Mouse (Mus musculus): ENCODE data around the gene Gm45716. TPM values are rescaled to one million over a fixed set of nuclear protein-coding genes. Genes with fewer than 3 reads are reported as not detected.

Gene Gm45716
- polyA plus RNA-seq, 1 experiment from 2014 or later, result 9.8 TPM

DNA sequence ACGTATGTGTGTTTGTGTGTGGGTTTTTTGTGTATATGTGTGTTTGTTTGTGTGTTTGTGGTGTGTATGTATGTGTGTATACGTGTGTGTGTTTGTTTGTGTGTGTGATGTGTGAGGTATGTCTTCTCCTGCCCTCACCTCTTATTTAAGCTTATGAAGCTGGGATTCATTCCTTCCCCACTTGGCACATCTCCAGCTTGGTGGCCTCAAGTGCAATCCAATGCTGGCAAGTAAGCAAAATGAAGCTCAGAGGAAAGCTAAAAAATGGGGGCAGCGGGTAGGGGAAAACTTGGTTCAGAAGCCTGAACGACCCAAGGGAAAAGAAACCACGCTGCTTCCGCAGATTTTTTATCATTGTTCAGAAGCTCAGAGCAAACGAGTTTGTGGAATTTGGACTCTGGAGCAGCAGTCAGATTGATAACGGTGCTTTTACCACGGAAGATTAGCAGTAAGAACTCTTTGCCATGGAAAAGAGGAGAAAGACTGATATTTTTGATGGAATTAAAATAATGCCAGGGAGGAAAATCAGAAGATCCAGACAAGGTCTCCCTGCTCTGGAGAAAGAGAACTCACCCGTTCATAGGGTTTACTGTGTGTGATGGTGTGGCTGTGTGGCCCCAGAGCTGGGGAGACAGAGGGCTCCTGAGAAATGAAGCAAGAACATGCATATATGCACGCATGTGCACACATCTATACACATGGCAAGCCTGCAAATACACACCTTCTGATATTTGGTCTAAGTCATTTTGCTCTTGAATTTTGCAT lies 8.5 kb downstream of the Gm45716 start:
- Histone ChIP-seq H3K27me3 (ENCODE audit: control insufficient read depth, insufficient read depth, low read length) (no peaks in the 10 kb centered on the region), H3K4me2 (replicated peaks; ENCODE audit: low read depth, low read length) (no peak overlapping the region), H3K9ac (ENCODE audit: low read depth, low read length) (no peak overlapping the region), H3K27ac (ENCODE audit: low read depth, low read length) (no peak overlapping the region), H3K4me3 (ENCODE audit: low read length) (no peak overlapping the region), H3K9me3 (ENCODE audit: control insufficient read depth, low read length) (no peaks in the 10 kb centered on the region), H3K4me1 (ENCODE audit: control insufficient read depth, insufficient read depth, low read length) (no peaks in the 10 kb centered on the region), H3K36me3 (ENCODE audit: control insufficient read depth, insufficient read depth, low read length) (no peaks in the 10 kb centered on the region)
- ATAC-seq (ENCODE audit: low FRiP score, low TSS enrichment), result no peak
- WGBS, result 83% methylated on average over 11 of the region's 11 CpGs

DNA sequence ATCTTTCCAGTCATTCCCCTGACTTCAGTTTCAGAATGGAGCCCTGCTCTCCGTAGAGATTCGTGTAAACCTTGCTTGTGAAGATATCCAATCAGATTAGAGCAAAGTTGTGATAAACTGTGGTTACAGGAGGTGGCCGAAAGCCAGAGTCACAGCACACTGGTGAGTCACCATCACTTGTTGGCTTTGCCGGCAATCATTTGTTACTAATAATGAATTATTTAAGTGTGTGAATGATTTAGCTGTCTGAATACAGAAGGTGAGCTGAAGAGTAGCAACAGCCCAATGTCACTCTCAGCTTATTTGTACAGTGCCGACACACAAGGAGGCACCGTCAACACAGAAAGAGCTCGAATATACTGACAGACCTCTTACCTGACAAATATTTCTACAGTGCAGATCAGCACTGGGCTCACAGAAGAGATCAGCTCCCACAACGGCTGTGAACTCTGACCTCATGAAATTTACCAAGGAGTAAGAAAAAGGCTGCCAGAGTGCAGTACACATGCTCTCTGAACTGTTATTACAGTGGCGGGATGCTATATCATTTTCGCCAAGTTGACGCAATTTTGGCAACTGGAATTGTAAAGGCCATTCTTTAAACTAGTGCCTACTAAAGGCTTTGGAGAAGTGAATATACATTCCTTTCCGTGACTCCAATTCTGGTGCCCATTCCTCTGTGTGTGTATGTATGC lies 9.2 kb downstream of the Gm45716 start:
- Histone ChIP-seq H3K9ac (ENCODE audit: low read depth, low read length) (no peak overlapping the region), H3K4me2 (replicated peaks; ENCODE audit: low read depth, low read length) (no peak overlapping the region), H3K4me1 (ENCODE audit: control insufficient read depth, insufficient read depth, low read length) (no peaks in the 10 kb centered on the region), H3K36me3 (ENCODE audit: control insufficient read depth, insufficient read depth, low read length) (no peaks in the 10 kb centered on the region), H3K27me3 (ENCODE audit: control insufficient read depth, insufficient read depth, low read length) (no peaks in the 10 kb centered on the region), H3K9me3 (ENCODE audit: control insufficient read depth, low read length) (no peaks in the 10 kb centered on the region), H3K27ac (ENCODE audit: low read depth, low read length) (no peak overlapping the region), H3K4me3 (ENCODE audit: low read length) (no peak overlapping the region)
- no peak for ATAC-seq (ENCODE audit: low FRiP score, low TSS enrichment)
- WGBS, result 78% methylated on average over 12 of the region's 12 CpGs

DNA sequence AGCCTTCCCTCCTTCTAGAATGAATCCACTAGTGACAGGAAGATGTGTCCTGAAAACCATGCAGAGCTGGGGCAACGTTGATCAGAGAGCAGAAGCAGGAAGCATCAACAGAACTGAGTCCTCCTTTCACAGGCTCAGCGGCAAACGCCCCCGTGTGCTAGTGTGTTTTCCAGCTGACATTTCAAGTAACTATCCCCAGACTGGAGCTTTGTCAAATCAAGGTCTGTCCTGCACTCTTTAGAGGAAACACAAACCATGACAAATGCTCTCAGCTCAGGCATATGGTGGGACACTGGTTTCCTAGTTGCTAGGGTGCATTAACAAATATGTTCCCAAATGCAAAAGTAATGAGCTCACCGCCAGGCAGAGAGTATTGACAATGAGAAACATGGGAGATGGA lies 10.6 kb downstream of the Gm45716 start:
- Histone ChIP-seq H3K9ac (ENCODE audit: low read depth, low read length) (no peak overlapping the region), H3K4me2 (replicated peaks; ENCODE audit: low read depth, low read length) (no peak overlapping the region), H3K4me3 (ENCODE audit: low read length) (no peak overlapping the region), H3K9me3 (ENCODE audit: control insufficient read depth, low read length) (no peaks in the 10 kb centered on the region), H3K27me3 (ENCODE audit: control insufficient read depth, insufficient read depth, low read length) (no peaks in the 10 kb centered on the region), H3K36me3 (ENCODE audit: control insufficient read depth, insufficient read depth, low read length) (no peaks in the 10 kb centered on the region), H3K27ac (ENCODE audit: low read depth, low read length) (no peak overlapping the region), H3K4me1 (ENCODE audit: control insufficient read depth, insufficient read depth, low read length) (no peaks in the 10 kb centered on the region)
- WGBS, result 67% methylated on average over 5 of the region's 5 CpGs
- no peak for ATAC-seq (ENCODE audit: low FRiP score, low TSS enrichment)

DNA sequence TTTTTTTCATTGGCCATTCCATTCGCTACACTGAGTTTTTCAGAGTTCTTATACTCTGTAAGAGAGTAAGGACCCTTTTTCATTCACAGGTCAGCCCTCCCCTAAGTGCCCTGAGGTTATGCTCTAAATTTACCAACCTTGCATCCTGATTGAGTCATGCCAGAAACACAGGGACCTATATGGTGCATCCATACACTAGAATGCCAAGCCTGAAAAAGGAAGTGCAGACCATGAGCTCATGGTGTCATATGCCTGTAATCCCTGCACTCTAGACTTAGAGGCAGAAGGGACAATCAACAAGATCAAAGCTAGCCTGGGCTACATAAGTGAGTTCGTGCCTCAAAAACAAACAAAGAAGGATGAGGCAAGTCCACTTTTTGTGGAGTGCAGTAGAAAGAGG lies 13.3 kb downstream of the Gm45716 start:
- Histone ChIP-seq H3K9me3 (ENCODE audit: control insufficient read depth, low read length) (no peaks in the 10 kb centered on the region), H3K9ac (ENCODE audit: low read depth, low read length) (no peak overlapping the region), H3K27me3 (ENCODE audit: control insufficient read depth, insufficient read depth, low read length) (no peaks in the 10 kb centered on the region), H3K4me2 (replicated peaks; ENCODE audit: low read depth, low read length) (no peak overlapping the region), H3K36me3 (ENCODE audit: control insufficient read depth, insufficient read depth, low read length) (no peaks in the 10 kb centered on the region), H3K4me1 (ENCODE audit: control insufficient read depth, insufficient read depth, low read length) (no peaks in the 10 kb centered on the region), H3K4me3 (ENCODE audit: low read length) (no peak overlapping the region), H3K27ac (ENCODE audit: low read depth, low read length) (no peak overlapping the region)
- 88% methylated on average over 2 of the region's 2 CpGs for WGBS
- ATAC-seq (ENCODE audit: low FRiP score, low TSS enrichment), result no peak

DNA sequence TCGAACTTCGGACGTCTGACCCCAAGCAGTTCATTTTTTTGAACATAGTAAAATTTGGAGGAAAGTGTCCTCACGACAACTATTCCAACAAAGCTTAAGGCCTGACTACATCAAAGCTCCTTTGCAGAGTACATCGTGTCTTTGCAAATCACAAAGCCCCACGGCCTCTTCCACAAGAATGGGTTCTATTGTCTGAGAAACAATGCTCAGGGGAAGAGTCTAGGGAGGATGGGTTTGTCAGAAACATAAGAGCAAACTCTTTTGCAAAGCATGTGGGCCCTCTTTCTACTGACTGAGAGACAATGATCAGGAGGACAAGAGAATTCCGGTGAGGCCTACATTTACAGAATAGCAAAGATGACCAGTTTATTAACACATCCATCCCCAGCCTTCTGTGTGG lies 26.8 kb downstream of the Gm45716 start:
- H3K4me2 ChIP-seq (replicated peaks; ENCODE audit: low read depth, low read length), result no peak overlapping the region
- no peak overlapping the region for H3K9ac ChIP-seq (ENCODE audit: low read depth, low read length)
- H3K36me3 ChIP-seq (ENCODE audit: control insufficient read depth, insufficient read depth, low read length), result no peaks in the 10 kb centered on the region
- no peaks in the 10 kb centered on the region for H3K4me1 ChIP-seq (ENCODE audit: control insufficient read depth, insufficient read depth, low read length)
- no peaks in the 10 kb centered on the region for H3K27me3 ChIP-seq (ENCODE audit: control insufficient read depth, insufficient read depth, low read length)
- H3K4me3 ChIP-seq (ENCODE audit: low read length), result no peak overlapping the region
- no peak for ATAC-seq (ENCODE audit: low FRiP score, low TSS enrichment)
- whole genome bisulfite sequencing, result 86% methylated on average over 7 of the region's 7 CpGs
- H3K9me3 ChIP-seq (ENCODE audit: control insufficient read depth, low read length), result no peaks in the 10 kb centered on the region
- H3K27ac ChIP-seq (ENCODE audit: low read depth, low read length), result no peak overlapping the region

DNA sequence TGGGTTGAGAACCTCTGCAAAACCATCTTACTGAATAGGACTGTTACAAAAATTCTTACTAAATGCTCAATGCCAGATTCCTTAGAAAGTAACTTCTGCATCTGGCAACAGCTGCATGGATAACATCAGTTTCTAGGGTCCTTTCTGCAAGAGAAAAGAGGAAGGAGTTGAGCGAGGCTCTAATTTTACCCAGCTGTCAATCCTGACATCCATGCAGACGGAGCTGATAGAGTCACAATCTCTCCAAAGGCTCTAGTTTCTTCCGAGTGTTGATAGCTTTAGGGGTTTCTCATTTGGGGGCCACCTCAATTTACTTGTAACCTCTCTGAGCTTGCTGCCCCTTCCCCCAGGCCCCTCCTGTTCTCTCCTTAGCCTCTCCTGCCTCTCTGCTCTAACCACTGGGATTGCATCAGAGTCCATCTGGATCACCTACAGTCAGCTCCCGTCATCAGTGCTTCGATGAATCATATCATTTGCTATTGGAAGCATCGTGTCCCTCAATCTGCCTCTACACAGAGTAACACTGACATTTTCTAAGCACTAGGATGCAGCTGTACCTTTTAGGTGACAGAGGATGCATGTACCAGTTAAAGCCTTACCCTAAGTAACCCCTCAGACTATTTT lies 32.7 kb downstream of the Gm45716 start:
- no peaks in the 10 kb centered on the region for H3K27me3 ChIP-seq (ENCODE audit: control insufficient read depth, insufficient read depth, low read length)
- H3K9me3 ChIP-seq (ENCODE audit: control insufficient read depth, low read length), result no peaks in the 10 kb centered on the region
- H3K27ac ChIP-seq (ENCODE audit: low read depth, low read length), result no peak overlapping the region
- no peaks in the 10 kb centered on the region for H3K36me3 ChIP-seq (ENCODE audit: control insufficient read depth, insufficient read depth, low read length)
- H3K4me1 ChIP-seq (ENCODE audit: control insufficient read depth, insufficient read depth, low read length), result no peaks in the 10 kb centered on the region
- no peak overlapping the region for H3K9ac ChIP-seq (ENCODE audit: low read depth, low read length)
- ATAC-seq (ENCODE audit: low FRiP score, low TSS enrichment), result no peak
- H3K4me2 ChIP-seq (replicated peaks; ENCODE audit: low read depth, low read length), result no peak overlapping the region
- 69% methylated on average over 6 of the region's 6 CpGs for WGBS
- no peak overlapping the region for H3K4me3 ChIP-seq (ENCODE audit: low read length)

DNA sequence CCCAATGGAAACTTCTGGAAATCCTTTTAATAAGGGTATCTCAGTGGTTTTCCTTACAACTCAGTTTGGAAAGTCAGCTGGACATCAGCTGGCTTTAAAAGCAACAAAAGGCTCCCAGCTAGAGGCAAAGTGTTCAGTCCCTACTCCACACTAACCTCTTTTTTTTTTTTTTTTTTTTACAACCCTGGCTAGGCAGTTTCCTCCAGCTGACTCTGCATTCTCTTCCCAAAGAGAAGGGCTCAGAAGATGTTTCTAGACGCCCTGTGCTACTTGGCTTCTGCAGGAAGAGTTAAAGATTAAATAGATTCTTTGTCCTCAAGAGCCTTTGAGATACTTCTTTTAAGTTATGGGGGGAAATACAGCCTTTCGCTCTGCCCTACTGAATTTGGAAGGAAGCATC lies 33.3 kb downstream of the Gm45716 start:
- Histone ChIP-seq H3K4me2 (replicated peaks; ENCODE audit: low read depth, low read length) (no peak overlapping the region), H3K27ac (ENCODE audit: low read depth, low read length) (no peak overlapping the region), H3K36me3 (ENCODE audit: control insufficient read depth, insufficient read depth, low read length) (no peaks in the 10 kb centered on the region), H3K4me3 (ENCODE audit: low read length) (no peak overlapping the region), H3K9ac (ENCODE audit: low read depth, low read length) (no peak overlapping the region), H3K4me1 (ENCODE audit: control insufficient read depth, insufficient read depth, low read length) (no peaks in the 10 kb centered on the region), H3K9me3 (ENCODE audit: control insufficient read depth, low read length) (no peaks in the 10 kb centered on the region), H3K27me3 (ENCODE audit: control insufficient read depth, insufficient read depth, low read length) (no peaks in the 10 kb centered on the region)
- WGBS, result 27% methylated on average over 2 of the region's 2 CpGs
- no peak for ATAC-seq (ENCODE audit: low FRiP score, low TSS enrichment)

DNA sequence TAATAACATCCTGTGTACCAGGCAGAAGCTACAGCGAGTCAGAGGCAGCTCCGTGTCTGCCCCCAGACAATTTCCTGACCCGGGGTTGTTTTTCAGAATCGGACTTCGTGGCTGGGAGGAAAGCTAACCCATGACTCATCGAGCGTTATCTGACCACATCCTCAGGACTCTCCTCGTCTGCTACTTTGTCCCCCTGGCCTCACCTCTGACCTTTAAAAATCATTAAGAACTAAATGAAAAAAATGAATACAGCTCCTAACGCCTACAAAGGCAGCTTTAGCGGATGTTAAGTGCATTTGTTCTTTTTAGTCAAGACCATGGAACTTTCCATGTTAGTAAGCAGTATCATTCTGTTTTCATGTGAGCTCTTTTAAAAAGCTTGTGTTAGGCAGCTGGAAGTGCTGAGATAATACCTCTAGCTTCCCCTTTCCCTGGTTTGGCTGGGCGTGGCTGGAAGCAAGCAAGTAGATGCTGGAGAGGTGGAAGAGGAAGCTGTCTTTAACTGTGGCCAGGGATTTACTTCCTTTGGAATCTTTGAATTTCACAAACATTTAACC lies 37.5 kb downstream of the Gm45716 start:
- no peaks in the 10 kb centered on the region for H3K9me3 ChIP-seq (ENCODE audit: control insufficient read depth, low read length)
- H3K4me1 ChIP-seq (ENCODE audit: control insufficient read depth, insufficient read depth, low read length), result 0 out of 2 replicates have a peak, but pooled peaks cover under 1% of the 10 kb centered on the region
- no peaks in the 10 kb centered on the region for H3K36me3 ChIP-seq (ENCODE audit: control insufficient read depth, insufficient read depth, low read length)
- 36% methylated on average over 11 of the region's 11 CpGs for WGBS
- no peak overlapping the region for H3K4me3 ChIP-seq (ENCODE audit: low read length)
- no peaks in the 10 kb centered on the region for H3K27me3 ChIP-seq (ENCODE audit: control insufficient read depth, insufficient read depth, low read length)
- ATAC-seq (ENCODE audit: low FRiP score, low TSS enrichment), result no peak
- no peak overlapping the region for H3K4me2 ChIP-seq (replicated peaks; ENCODE audit: low read depth, low read length)
- H3K27ac ChIP-seq (ENCODE audit: low read depth, low read length), result no peak overlapping the region
- H3K9ac ChIP-seq (ENCODE audit: low read depth, low read length), result no peak overlapping the region
